Mouse (Mus musculus): ENCODE data around the gene Pclo.
"Not testable (repeated sequence)": the region's sequence is repeated elsewhere in the genome, so short reads cannot be mapped to it uniquely, and the experiment has no call there.

GRCm38 (mm10) chr5:14494431-14494830, 20.3 kb upstream of the Pclo start:
- TF ChIP-seq CTCF, EP300 (IDR thresholded peaks at IDR 0.05): not testable (repeated sequence)

Measured in lung, postnatal 0 days (tissue).